Mouse (Mus musculus): ENCODE data around the gene Dtd1.

DNA sequence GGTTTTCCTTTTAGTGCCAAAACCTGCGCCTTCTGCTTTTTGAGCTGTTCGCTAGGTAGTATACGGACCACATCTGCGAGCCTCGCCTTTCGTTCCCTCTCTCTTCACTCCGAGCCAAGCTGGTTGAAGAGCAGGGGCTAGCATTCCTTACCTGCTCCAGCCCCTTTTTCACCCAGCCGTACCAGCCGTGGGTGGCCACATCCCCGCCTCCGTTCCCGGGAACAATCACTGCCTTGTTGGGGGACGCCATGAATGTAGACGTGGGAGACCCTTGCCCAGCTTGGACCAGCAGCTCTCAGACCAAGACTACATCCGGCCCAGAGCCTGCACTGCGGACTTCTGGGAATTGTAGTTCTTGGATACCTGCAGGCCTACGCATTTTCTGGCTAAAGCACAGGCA lies 49.2 kb upstream of the Dtd1 start, which contains the start of gene Rbbp9:
- TF ChIP-seq CTCF (IDR thresholded peaks at IDR 0.05; ENCODE audit: control insufficient read depth, insufficient read depth, insufficient replicate concordance, low read depth, low read length) (no peak), POLR2A (IDR thresholded peaks at IDR 0.05; ENCODE audit: control insufficient read depth, low read depth, low read length) (peak; percentile 62; the same call in 1 of the 2 replicates)

All from testis, adult 2 months (tissue).